Mouse (Mus musculus) erythroblast, embryonic 14.5 days (primary cell): ENCODE measurements around the gene Cops9.

Experiments used
- GATA1 ChIP-seq: IDR thresholded peaks from 2 replicates; pipeline ENCODE4 v1.6.1; 2012; ENCODE audit warnings: low read length, inconsistent platforms, mixed read lengths
- TAL1 ChIP-seq: IDR thresholded peaks from 3 replicates; pipeline ENCODE4 v1.6.1; 2012; ENCODE audit warnings: low read length, inconsistent platforms, mixed read lengths

GRCm38 (mm10) chr1:92634976-92635599 is 6.7 kb downstream of the Cops9 start:
- TF ChIP-seq TAL1: no peak
- TF ChIP-seq GATA1: no peak
